Mouse (Mus musculus) urinary bladder, postnatal 25 days (tissue): ENCODE measurements at regions not wholly inside any gene's neighbourhood (a gene's known extent, or its start where the extent isn't known, plus 50 kb on each side); places are given as distances from the start of the nearest gene placed in this dataset.

Experiments used
- DNase-seq: peaks from one replicate; pipeline ENCODE4 v3.0.0; 2022; ENCODE audit warnings: low spot score

DNA sequence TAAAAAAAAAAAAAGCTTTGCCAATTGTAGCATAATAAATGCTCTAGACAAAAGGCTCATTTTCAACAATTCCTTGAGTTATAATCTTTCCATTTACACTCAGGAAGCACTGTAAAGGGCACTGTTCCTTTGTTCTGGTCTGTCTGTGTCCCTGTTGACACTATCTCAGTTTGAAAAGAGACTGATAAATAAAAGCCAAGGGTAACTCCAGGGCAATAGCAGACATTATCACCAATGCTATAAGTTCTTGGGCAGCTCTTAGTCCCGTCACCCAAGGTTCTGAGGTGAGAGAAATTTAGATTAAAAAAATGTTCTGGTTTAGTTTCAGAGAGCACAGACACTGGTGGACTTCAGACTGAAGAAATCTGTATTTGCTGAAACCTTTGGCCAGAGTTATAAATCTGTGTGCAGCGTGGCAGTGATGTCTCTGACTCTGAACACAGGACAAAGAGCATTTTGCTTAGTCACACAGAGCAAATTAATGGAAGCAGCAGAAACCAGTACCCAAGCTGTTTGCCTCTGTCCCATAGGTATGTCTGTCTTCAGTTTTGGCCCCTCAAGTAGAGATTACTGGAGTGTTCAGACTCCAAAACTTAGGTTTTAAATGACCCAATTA lies 57.6 kb upstream of the Apob start:
- no peak for DNase-seq

DNA sequence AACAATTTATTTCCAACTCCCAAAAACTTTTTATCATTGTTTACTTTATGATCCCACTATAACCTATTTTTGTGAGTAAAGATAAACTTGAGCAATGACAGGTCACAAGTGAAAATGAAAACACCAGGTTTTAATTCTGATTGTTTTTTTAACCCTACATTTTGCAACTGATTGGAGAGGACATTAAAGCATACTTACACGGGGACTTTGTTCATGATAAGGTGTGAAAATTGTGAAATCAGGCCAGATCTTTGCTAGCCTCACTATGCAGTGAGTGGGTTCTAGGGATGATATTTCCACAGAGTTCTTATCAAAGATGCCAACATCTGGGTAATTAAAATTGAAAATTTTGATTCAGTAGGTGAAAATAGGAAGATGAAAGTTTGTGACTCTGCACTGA lies 56.6 kb upstream of the Apob start:
- no peak for DNase-seq
